Mouse (Mus musculus): Measurements from ENCODE around the gene Tomm7. TPM values are rescaled to one million over a fixed set of nuclear protein-coding genes. Genes with fewer than 3 reads are reported as not detected.
"Not testable (repeated sequence)": the region's sequence is repeated elsewhere in the genome, so short reads cannot be mapped to it uniquely, and the experiment has no call there.

Gene Tomm7
- polyA plus RNA-seq, 1 experiment = 67.2 TPM

- peak; percentile 92 for DNase-seq (ENCODE audit: low read depth)
- peak; percentile 73 for TF ChIP-seq CTCF (IDR thresholded peaks at IDR 0.05; ENCODE audit: borderline replicate concordance, extremely low read depth, insufficient read depth, insufficient read length)
- TF ChIP-seq POLR2A (IDR thresholded peaks at IDR 0.05; ENCODE audit: borderline replicate concordance, extremely low read depth, insufficient read depth, insufficient read length, poor library complexity, severe bottlenecking) = peak; percentile 59; the same call in 1 of the 2 replicates
Observed at GRCm38 (mm10) chr5:23850345-23851159, 6.6 kb upstream of the Tomm7 start.

- DNase-seq (ENCODE audit: low read depth) = peak; percentile 59
- no peak for TF ChIP-seq CTCF (IDR thresholded peaks at IDR 0.05; ENCODE audit: borderline replicate concordance, extremely low read depth, insufficient read depth, insufficient read length)
- no peak for TF ChIP-seq POLR2A (IDR thresholded peaks at IDR 0.05; ENCODE audit: borderline replicate concordance, extremely low read depth, insufficient read depth, insufficient read length, poor library complexity, severe bottlenecking)
Observed at GRCm38 (mm10) chr5:23845141-23845540, 1.2 kb upstream of the Tomm7 start.

- TF ChIP-seq POLR2A (IDR thresholded peaks at IDR 0.05; ENCODE audit: borderline replicate concordance, extremely low read depth, insufficient read depth, insufficient read length, poor library complexity, severe bottlenecking) (no peak), CTCF (IDR thresholded peaks at IDR 0.05; ENCODE audit: borderline replicate concordance, extremely low read depth, insufficient read depth, insufficient read length) (no peak)
- peak; percentile 73 for DNase-seq (ENCODE audit: low read depth)
Observed at GRCm38 (mm10) chr5:23844531-23844841, 525 bp upstream of the Tomm7 start.

GRCm38 (mm10) chr5:23838158-23838557 is 5.8 kb downstream of the Tomm7 start:
- TF ChIP-seq POLR2A (IDR thresholded peaks at IDR 0.05; ENCODE audit: borderline replicate concordance, extremely low read depth, insufficient read depth, insufficient read length, poor library complexity, severe bottlenecking) = no peak
- no peak for DNase-seq (ENCODE audit: low read depth)

GRCm38 (mm10) chr5:23835691-23836090 is 8.3 kb downstream of the Tomm7 start:
- not testable (repeated sequence) for DNase-seq (ENCODE audit: low read depth)

GRCm38 (mm10) chr5:23830897-23831752 is 12.8 kb downstream of the Tomm7 start:
- no peak for TF ChIP-seq POLR2A (IDR thresholded peaks at IDR 0.05; ENCODE audit: borderline replicate concordance, extremely low read depth, insufficient read depth, insufficient read length, poor library complexity, severe bottlenecking)
- peak; percentile 53 for DNase-seq (ENCODE audit: low read depth)

- DNase-seq (ENCODE audit: low read depth) = peak; percentile 77
- peak; percentile 82 for TF ChIP-seq CTCF (IDR thresholded peaks at IDR 0.05; ENCODE audit: borderline replicate concordance, extremely low read depth, insufficient read depth, insufficient read length)
- TF ChIP-seq POLR2A (IDR thresholded peaks at IDR 0.05; ENCODE audit: borderline replicate concordance, extremely low read depth, insufficient read depth, insufficient read length, poor library complexity, severe bottlenecking) = no peak
Observed at GRCm38 (mm10) chr5:23826321-23827004, 17.5 kb downstream of the Tomm7 start.

GRCm38 (mm10) chr5:23824171-23824733 is 19.7 kb downstream of the Tomm7 start:
- TF ChIP-seq POLR2A (IDR thresholded peaks at IDR 0.05; ENCODE audit: borderline replicate concordance, extremely low read depth, insufficient read depth, insufficient read length, poor library complexity, severe bottlenecking) (no peak), CTCF (IDR thresholded peaks at IDR 0.05; ENCODE audit: borderline replicate concordance, extremely low read depth, insufficient read depth, insufficient read length) (no peak)
- no peak for DNase-seq (ENCODE audit: low read depth)

GRCm38 (mm10) chr5:23822306-23822705 is 21.7 kb downstream of the Tomm7 start:
- no peak for TF ChIP-seq POLR2A (IDR thresholded peaks at IDR 0.05; ENCODE audit: borderline replicate concordance, extremely low read depth, insufficient read depth, insufficient read length, poor library complexity, severe bottlenecking)
- no peak for TF ChIP-seq CTCF (IDR thresholded peaks at IDR 0.05; ENCODE audit: borderline replicate concordance, extremely low read depth, insufficient read depth, insufficient read length)
- DNase-seq (ENCODE audit: low read depth) = no peak

GRCm38 (mm10) chr5:23816681-23817080 is 27.3 kb downstream of the Tomm7 start:
- TF ChIP-seq CTCF (IDR thresholded peaks at IDR 0.05; ENCODE audit: borderline replicate concordance, extremely low read depth, insufficient read depth, insufficient read length) (no peak), POLR2A (IDR thresholded peaks at IDR 0.05; ENCODE audit: borderline replicate concordance, extremely low read depth, insufficient read depth, insufficient read length, poor library complexity, severe bottlenecking) (no peak)
- no peak for DNase-seq (ENCODE audit: low read depth)

- no peak for DNase-seq (ENCODE audit: low read depth)
- TF ChIP-seq POLR2A (IDR thresholded peaks at IDR 0.05; ENCODE audit: borderline replicate concordance, extremely low read depth, insufficient read depth, insufficient read length, poor library complexity, severe bottlenecking) (no peak), CTCF (IDR thresholded peaks at IDR 0.05; ENCODE audit: borderline replicate concordance, extremely low read depth, insufficient read depth, insufficient read length) (no peak)
Observed at GRCm38 (mm10) chr5:23814841-23815240, 29.1 kb downstream of the Tomm7 start.
